Mouse (Mus musculus) brain, embryonic 14.5 days (tissue): Measurements from ENCODE around the gene Veph1.

Experiments
- CTCF ChIP-seq: fragments of 200-500 bp; IDR thresholded peaks from 2 replicates; pipeline ENCODE4 v1.5.1; 2012; ENCODE audit warnings: inconsistent platforms, mild to moderate bottlenecking, moderate library complexity, borderline replicate concordance; ENCODE audit not compliant: insufficient read depth, insufficient read length; ENCODE audit errors: extremely low read depth
- POLR2A ChIP-seq: fragments of 200-500 bp; IDR thresholded peaks from 2 replicates; pipeline ENCODE4 v1.6.1; 2012; ENCODE audit warnings: mild to moderate bottlenecking, inconsistent platforms, borderline replicate concordance; ENCODE audit not compliant: poor library complexity, insufficient read depth, insufficient read length, severe bottlenecking; ENCODE audit errors: extremely low read depth

GRCm38 (mm10) chr3:66213524-66213923 is 83.1 kb downstream of the Veph1 start:
- TF ChIP-seq CTCF (no peak), POLR2A (no peak)
